Mouse (Mus musculus) embryonic facial prominence, embryonic 13.5 days (tissue): ENCODE measurements around the gene Samhd1. TPM values are rescaled to one million over a fixed set of nuclear protein-coding genes. Genes with fewer than 3 reads are reported as not detected.
"Not testable (repeated sequence)": the region's sequence is repeated elsewhere in the genome, so short reads cannot be mapped to it uniquely, and the experiment has no call there.

Experiments
- ATAC-seq: fragments of 200-750 bp; cut with Nextera tagmentation; 2 replicates; pipeline ENCODE4 v1.8.0; 2017; ENCODE audit warnings: low read depth; ENCODE audit not compliant: insufficient number of reproducible peaks, insufficient read depth, low FRiP score, low TSS enrichment
- H3K27ac ChIP-seq: fragments of 300-500 bp; sonication (generic); 2 replicates; pipeline ENCODE4 v1.5.1; 2015; ENCODE audit warnings: moderate library complexity, mild to moderate bottlenecking, inconsistent platforms
- H3K27me3 ChIP-seq: fragments of 300-500 bp; sonication (generic); 2 replicates; pipeline ENCODE4 v1.6.1; 2015; ENCODE audit warnings: mild to moderate bottlenecking, inconsistent platforms
- H3K36me3 ChIP-seq: fragments of 300-500 bp; sonication (generic); 2 replicates; pipeline ENCODE4 v1.6.1; 2015; ENCODE audit warnings: mild to moderate bottlenecking, inconsistent platforms
- H3K4me1 ChIP-seq: fragments of 300-500 bp; sonication (generic); 2 replicates; pipeline ENCODE4 v1.6.1; 2015; ENCODE audit warnings: inconsistent platforms
- H3K4me2 ChIP-seq: fragments of 300-500 bp; sonication (generic); 2 replicates; pipeline ENCODE4 v1.6.1; 2015; ENCODE audit warnings: moderate library complexity, mild to moderate bottlenecking, inconsistent platforms
- H3K4me3 ChIP-seq: fragments of 300-500 bp; sonication (generic); 2 replicates; pipeline ENCODE4 v1.5.1; 2015; ENCODE audit warnings: mild to moderate bottlenecking, inconsistent platforms
- H3K9ac ChIP-seq: fragments of 300-500 bp; sonication (generic); 2 replicates; pipeline ENCODE4 v1.6.1; 2015; ENCODE audit warnings: mild to moderate bottlenecking, inconsistent platforms
- H3K9me3 ChIP-seq: fragments of 300-500 bp; sonication (generic); 2 replicates; pipeline ENCODE4 v1.6.1; 2016; ENCODE audit warnings: inconsistent platforms
- WGBS: fragments of 180-500 bp; shearing (Covaris S2); methylation state at CpG from one replicate; pipeline ENCODE4 v1.1.7; 2015; ENCODE audit warnings: mixed read lengths; 5-methylcytosine and 5-hydroxymethylcytosine counted together
- polyA plus RNA-seq: library from polyadenylated mRNA; unstranded; fragments of >200 nt; fragmentation: Nextera tagmentation; extraction: Ambion mirVana; gene quantifications from 2 replicates; pipeline ENCODE4 v1.2.1, GENCODE M21; 2015

Gene Samhd1
- polyA plus RNA-seq: 22.7 and 29.3 TPM in 2 replicates

DNA sequence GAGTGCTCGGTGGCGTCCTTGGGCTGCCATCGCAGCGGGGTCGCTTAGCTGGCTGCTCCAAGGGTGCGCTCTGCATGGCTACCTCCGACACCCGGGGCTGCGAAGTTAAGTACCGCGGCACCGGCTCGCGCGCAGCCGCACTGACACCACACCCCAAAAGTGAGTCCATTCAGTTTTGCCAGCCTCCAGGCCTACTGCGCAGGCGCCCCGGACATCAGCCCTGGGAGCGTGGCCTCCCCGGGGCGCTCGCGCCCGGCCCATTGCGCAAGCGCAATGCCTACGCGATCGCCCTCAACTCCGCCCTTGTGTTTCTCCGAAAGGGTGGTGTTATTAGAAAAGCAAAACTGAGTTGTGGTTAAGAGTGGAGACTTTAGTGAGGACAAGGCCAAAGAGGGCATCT is at the start of gene Samhd1:
Samhd1 (minus strand) TSS at position 252 of the 400 bp plus-strand sequence.
- H3K36me3 ChIP-seq: no peaks in the 10 kb centered on the region
- peak within 1 kb of the TSS; percentile 85 for H3K4me2 ChIP-seq
- no peaks in the 10 kb centered on the region for H3K27me3 ChIP-seq
- H3K9me3 ChIP-seq: peaks cover 6% of the 10 kb centered on the region
- peak within 1 kb of the TSS; percentile 81 for H3K9ac ChIP-seq
- peaks cover 8% of the 10 kb centered on the region for H3K4me1 ChIP-seq
- ATAC-seq: peak; percentile 89
- H3K4me3 ChIP-seq: peak within 1 kb of the TSS; percentile 76
- peak within 1 kb of the TSS; percentile 79 for H3K27ac ChIP-seq
- under 1% methylated on average over 32 of the region's 32 CpGs for WGBS

DNA sequence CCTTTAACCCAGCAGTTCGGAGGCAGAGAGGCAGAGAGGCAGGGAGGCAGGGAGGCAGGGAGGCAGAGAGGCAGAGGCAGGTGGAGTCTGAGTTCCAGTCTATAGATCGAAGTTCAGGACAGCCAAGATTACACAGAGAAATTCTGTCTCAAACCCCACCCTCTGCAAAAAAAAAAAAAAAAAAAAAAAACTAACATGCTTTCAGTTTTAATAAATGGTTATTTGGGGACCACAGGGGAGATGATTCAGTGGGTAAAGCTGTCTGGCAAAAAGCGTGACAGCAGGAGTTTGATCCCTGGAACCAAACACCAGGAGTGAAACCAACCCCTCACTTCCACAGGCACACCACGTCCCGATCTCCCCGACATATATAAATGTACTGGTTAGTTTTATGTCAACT is 43.1 kb upstream of the Samhd1 start:
- H3K36me3 ChIP-seq: peaks cover 61% of the 10 kb centered on the region

DNA sequence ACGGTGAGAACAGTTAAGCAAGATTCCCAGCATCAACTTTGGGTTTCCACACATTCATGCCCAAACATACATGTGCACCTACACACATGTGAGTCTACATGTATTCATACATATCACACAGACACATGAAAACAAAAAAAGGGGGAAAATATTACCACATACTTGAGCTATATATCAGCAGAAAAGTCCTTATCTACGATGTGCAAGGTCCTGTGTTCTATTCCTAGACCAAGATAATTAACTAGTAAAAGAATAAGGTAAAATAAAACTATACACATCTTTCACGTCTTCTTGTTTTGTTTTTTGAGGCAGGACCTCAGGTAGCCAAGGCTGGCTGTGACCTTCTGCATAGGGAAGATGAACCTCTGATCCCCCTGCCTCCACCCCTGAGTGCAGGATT is 41.2 kb upstream of the Samhd1 start:
- Histone ChIP-seq H3K9me3 (no peaks in the 10 kb centered on the region), H3K4me3 (no peak overlapping the region), H3K4me2 (no peak overlapping the region), H3K27me3 (no peaks in the 10 kb centered on the region), H3K36me3 (peaks cover 60% of the 10 kb centered on the region), H3K9ac (no peak overlapping the region), H3K27ac (no peak overlapping the region), H3K4me1 (0 out of 2 replicates have a peak, but pooled peaks cover 3% of the 10 kb centered on the region)
- 85% methylated on average over 3 of the region's 3 CpGs for WGBS
- no peak for ATAC-seq

More for the DNA sequence above, 43.1 kb upstream of the Samhd1 start:
- H3K4me1 ChIP-seq: no peaks in the 10 kb centered on the region
- WGBS: 61% methylated on average over 6 of the region's 6 CpGs
- H3K27ac ChIP-seq: no peak overlapping the region
- no peak overlapping the region for H3K4me3 ChIP-seq
- H3K9ac ChIP-seq: no peak overlapping the region
- no peak overlapping the region for H3K4me2 ChIP-seq
- no peaks in the 10 kb centered on the region for H3K9me3 ChIP-seq
- ATAC-seq: no peak
- no peaks in the 10 kb centered on the region for H3K27me3 ChIP-seq

DNA sequence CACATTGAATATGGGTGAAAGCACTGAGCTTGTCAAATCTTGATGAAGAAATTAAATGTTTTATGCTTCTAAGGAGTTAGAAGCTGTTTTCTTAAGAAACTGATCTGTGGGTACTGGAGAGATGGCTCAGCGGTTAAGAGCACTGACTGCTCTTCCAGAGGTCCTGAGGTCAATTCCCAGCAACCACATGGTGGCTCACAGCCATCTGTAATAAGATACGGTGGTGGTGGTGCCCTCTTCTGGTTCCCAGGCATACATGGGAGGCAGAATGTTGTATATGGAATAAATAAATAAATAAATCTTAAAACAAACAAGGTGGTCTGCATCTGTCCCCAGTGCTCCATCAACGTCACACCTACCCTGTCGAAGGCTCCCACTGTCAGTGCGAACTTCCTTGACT is 39.4 kb upstream of the Samhd1 start:
- no peak overlapping the region for H3K27ac ChIP-seq
- no peak for ATAC-seq

DNA sequence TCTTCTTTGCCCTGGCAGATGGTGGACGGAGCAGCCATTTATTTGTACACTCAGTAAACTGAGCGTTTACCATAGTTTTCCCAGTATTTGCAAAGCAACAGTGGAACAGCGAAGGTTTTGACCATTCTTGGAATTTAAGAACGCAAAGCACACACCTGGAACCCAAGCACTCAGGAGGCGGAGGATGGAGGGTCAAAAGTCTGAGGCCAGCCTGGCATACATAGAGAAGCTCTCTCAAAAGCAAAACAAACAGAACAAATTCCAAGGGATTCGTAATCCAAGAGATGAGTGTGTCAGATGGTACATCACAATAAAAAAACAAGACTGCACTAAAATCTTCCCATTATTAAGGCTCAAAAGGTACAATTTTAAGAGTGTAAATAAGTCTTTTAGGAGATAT is 38.5 kb upstream of the Samhd1 start:
- no peaks in the 10 kb centered on the region for H3K27me3 ChIP-seq
- no peaks in the 10 kb centered on the region for H3K9me3 ChIP-seq
- no peak for ATAC-seq
- H3K36me3 ChIP-seq: peaks cover 71% of the 10 kb centered on the region
- 95% methylated on average over 6 of the region's 6 CpGs for WGBS
- 0 out of 2 replicates have a peak, but pooled peaks cover 3% of the 10 kb centered on the region for H3K4me1 ChIP-seq
- no peak overlapping the region for H3K4me3 ChIP-seq
- no peak overlapping the region for H3K9ac ChIP-seq
- H3K27ac ChIP-seq: no peak overlapping the region
- H3K4me2 ChIP-seq: no peak overlapping the region

More for the DNA sequence above, 39.4 kb upstream of the Samhd1 start:
- H3K4me3 ChIP-seq: no peak overlapping the region
- no peak overlapping the region for H3K9ac ChIP-seq
- no peaks in the 10 kb centered on the region for H3K9me3 ChIP-seq
- no peaks in the 10 kb centered on the region for H3K27me3 ChIP-seq
- 65% methylated on average over 5 of the region's 5 CpGs for WGBS
- H3K36me3 ChIP-seq: peaks cover 63% of the 10 kb centered on the region
- 0 out of 2 replicates have a peak, but pooled peaks cover 3% of the 10 kb centered on the region for H3K4me1 ChIP-seq
- no peak overlapping the region for H3K4me2 ChIP-seq

DNA sequence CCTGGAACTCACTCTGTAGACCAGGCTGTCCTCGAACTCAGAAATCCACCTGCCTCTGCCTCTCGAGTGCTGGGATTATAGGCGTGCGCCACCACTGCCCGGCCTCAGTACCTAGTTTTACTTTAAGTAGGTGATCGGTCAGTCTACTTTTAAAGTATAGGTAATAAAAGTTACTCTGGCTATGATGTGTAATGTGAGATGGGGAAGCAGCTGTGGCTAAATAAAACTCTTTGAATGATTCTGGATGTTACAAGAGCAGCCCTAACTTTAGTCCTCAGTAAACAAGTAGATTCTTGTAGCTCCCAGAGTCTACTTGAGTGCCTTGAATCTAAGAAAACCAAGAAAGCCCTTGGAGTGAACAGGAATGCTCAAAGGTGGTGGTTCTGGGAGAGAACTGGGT is 37.9 kb upstream of the Samhd1 start:
- no peak for ATAC-seq
- no peaks in the 10 kb centered on the region for H3K27me3 ChIP-seq
- H3K4me3 ChIP-seq: no peak overlapping the region
- H3K4me1 ChIP-seq: 0 out of 2 replicates have a peak, but pooled peaks cover 3% of the 10 kb centered on the region
- no peak overlapping the region for H3K9ac ChIP-seq
- no peak overlapping the region for H3K4me2 ChIP-seq
- 94% methylated on average over 6 of the region's 6 CpGs for WGBS
- H3K27ac ChIP-seq: 0 out of 2 replicates have a peak overlapping the region, but pooled peaks have one; percentile 7
- no peaks in the 10 kb centered on the region for H3K9me3 ChIP-seq
- peaks cover 74% of the 10 kb centered on the region for H3K36me3 ChIP-seq

DNA sequence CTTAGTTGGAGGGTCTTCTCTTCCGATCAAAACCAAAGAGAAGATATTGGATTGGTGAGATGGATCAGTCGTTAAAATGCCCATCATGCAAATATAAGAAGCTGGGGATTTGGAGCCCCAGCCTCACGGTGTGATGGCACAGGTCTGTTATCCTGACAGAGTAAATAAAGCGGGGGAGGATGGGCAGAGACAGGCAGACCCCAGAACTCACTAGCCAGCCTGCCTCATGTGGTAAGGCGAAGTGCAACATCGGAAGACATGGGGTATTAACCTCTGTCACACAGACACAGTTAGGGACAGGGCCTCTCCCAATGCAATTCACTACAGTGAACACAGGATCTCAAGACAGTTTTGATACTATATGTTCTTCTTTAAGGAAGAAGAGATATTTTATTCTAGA is 35.6 kb upstream of the Samhd1 start:
- ATAC-seq: no peak
- Histone ChIP-seq H3K4me3 (no peak overlapping the region), H3K27ac (no peak overlapping the region), H3K4me2 (no peak overlapping the region), H3K9me3 (no peaks in the 10 kb centered on the region), H3K9ac (no peak overlapping the region), H3K4me1 (0 out of 2 replicates have a peak, but pooled peaks cover 3% of the 10 kb centered on the region), H3K36me3 (peaks cover 74% of the 10 kb centered on the region), H3K27me3 (no peaks in the 10 kb centered on the region)
- WGBS: 69% methylated on average over 6 of the region's 6 CpGs

DNA sequence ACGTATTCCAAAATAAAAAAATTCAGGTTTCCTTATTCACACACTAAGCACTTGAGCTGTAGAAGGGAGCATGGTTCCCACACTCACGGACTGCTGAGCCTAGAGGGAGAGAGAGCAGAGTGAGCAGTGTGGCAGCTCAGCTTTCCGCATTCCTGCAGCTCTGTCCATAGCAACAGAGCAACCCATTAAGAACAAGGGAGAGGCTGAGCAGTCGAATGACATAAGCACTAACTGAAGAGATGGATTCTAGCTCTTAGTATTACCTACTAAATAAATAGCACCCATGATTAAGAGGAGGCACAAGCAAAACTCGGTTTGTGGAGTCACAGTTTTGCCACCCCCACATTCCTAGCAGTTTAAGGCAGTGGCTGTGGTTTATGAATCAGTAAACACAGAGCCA is 35.1 kb upstream of the Samhd1 start:
- H3K36me3 ChIP-seq: peaks cover 70% of the 10 kb centered on the region

DNA sequence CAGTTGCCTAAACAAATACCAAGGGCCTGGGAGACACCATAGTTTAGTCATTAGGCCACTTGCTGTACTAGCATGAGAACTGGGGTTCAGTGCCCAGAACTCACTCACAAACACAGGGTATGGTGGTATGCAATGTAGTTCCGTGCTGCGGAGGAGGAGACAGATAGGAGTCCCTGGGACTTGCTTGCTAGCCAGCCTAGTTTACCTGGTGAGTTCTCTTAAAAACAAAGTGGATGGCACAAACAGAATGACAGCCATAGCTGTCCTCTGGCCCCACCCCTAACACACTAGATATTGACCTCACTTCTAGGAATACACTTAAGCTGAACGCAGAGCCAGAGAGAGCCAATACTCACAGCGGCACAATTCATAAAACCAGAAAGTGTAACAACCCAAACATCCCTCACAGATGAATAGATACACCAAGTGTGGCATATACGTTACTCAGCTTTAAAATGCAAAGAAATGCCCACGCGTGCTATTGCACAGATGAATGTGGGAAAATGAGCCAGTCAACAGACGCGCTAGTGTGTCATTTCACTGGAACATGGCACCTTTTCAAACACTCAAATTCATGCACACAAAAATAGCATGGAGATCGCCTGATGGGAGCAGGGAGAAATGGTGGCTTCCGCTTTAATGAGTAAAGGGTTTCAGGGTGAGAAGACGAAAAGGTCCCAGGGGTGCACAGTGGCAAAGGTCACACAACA is 31.5 kb upstream of the Samhd1 start:
- Histone ChIP-seq H3K27ac (no peak overlapping the region), H3K4me1 (no peaks in the 10 kb centered on the region), H3K9me3 (no peaks in the 10 kb centered on the region), H3K36me3 (peaks cover 61% of the 10 kb centered on the region), H3K4me2 (no peak overlapping the region), H3K4me3 (no peak overlapping the region), H3K9ac (no peak overlapping the region), H3K27me3 (no peaks in the 10 kb centered on the region)
- ATAC-seq: no peak
- WGBS: 91% methylated on average over 12 of the region's 12 CpGs

More for the DNA sequence above, 35.1 kb upstream of the Samhd1 start:
- 49% methylated on average over 5 of the region's 5 CpGs for WGBS
- H3K4me2 ChIP-seq: no peak overlapping the region
- no peak for ATAC-seq
- no peaks in the 10 kb centered on the region for H3K27me3 ChIP-seq
- H3K9ac ChIP-seq: no peak overlapping the region
- no peaks in the 10 kb centered on the region for H3K9me3 ChIP-seq
- no peak overlapping the region for H3K27ac ChIP-seq
- H3K4me3 ChIP-seq: no peak overlapping the region
- H3K4me1 ChIP-seq: 0 out of 2 replicates have a peak, but pooled peaks cover 3% of the 10 kb centered on the region

DNA sequence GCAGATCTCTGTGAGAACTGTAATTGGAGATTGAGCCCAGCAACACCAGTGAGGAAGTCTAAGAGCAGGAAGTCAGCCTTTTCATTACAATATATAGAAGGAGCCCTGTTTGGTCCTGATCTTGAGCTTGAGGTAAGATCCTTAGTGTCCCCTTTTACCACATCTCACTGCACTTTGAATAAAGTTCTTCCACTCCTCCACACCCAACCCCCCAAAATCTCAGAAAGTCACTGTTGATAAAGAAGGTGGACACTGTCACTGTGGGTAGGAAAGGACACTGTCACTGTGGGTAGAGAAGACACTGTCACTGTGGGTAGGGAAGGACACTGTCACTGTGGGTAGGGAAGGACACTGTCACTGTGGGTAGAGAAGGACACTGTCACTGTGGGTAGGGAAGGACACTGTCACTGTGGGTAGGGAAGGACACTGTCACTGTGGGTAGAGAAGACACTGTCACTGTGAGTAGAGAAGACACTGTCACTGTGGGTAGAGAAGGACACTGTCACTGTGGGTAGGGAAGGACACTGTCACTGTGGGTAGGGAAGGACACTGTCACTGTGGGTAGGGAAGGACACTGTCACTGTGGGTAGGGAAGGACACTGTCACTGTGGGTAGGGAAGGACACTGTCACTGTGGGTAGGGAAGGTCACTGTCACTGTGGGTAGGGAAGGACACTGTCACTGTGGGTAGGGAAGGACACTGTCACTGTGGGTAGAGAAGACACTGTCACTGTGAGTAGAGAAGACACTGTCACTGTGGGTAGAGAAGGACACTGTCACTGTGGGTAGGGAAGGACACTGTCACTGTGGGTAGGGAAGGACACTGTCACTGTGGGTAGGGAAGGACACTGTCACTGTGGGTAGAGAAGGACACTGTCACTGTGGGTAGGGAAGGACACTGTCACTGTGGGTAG is 30.5 kb upstream of the Samhd1 start:
- not testable (repeated sequence) for H3K9ac ChIP-seq, H3K27me3 ChIP-seq, H3K9me3 ChIP-seq, H3K4me2 ChIP-seq, H3K4me3 ChIP-seq, H3K27ac ChIP-seq, H3K4me1 ChIP-seq, ATAC-seq
- peaks cover 67% of the 10 kb centered on the region for H3K36me3 ChIP-seq

DNA sequence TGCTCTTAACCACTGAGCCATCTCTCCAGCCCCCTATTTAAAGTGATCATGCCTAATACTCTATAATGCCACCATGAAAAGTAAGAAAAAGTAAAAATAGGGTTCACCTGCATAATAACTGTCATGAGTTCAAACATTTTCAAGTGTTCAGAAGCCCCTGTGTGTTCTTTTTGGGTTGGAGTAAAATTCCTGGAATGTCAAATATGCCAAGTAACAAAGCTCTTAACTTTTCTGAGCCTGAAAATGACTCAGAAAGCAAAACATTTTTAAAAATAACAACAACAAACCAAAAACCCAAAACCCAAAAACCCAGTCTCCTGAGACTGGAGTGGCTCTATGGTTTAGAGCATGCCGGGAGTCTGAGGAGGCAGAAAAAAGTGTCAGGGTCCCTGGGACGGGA is 29.0 kb upstream of the Samhd1 start:
- Histone ChIP-seq H3K27ac (no peak overlapping the region), H3K4me3 (no peak overlapping the region), H3K9ac (no peak overlapping the region), H3K4me2 (no peak overlapping the region), H3K4me1 (no peaks in the 10 kb centered on the region), H3K36me3 (peaks cover 65% of the 10 kb centered on the region), H3K9me3 (no peaks in the 10 kb centered on the region), H3K27me3 (no peaks in the 10 kb centered on the region)
- no peak for ATAC-seq
- 81% methylated on average over 2 of the region's 2 CpGs for WGBS
